11 mouse cellular contexts compared by ENCODE assay signal in the genomic region with DNA sequence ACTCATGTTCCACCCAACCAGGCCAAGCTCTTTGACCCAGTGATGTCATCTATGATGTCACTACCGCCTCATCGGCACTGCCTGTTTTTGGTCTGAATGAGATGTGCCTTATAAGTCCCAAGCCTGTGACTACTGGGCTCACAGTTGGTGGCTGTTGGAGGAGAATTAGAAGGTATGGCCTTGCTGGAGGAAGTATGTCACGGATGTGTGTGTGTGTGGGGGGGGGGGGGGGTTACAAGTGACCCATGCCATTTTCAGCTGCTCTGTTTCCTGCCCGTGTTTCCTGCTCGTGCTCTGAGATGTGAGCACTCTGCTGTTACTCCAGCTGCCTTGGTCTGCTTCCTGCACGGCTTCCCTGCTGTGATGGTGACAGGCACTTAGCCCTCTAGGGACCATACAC. TPM values are rescaled to one million over a fixed set of nuclear protein-coding genes. Genes with fewer than 3 reads are reported as not detected.
DNase-seq lines count a peak whose midpoint lies in the region; ATAC-seq and TF ChIP-seq lines count a peak whose summit lies in the region.
"Had no signal": no experiment of that assay in that cellular context is flagged by ENCODE, and none has a peak within 500 bp of the region (broad histone marks: within the 10 kb centered on the region; RNA-seq: fewer than 3 reads in every experiment).

No protein-coding gene starts in this region.

- 60% methylated on average over 6 of the region's 6 CpGs for WGBS in heart, embryonic 13.5 days
- WGBS in liver, embryonic 12.5 days (ENCODE audit: insufficient replicate concordance) = 39% methylated on average over 6 of the region's 6 CpGs
- WGBS in spleen, adult 2 months = 6% methylated on average over 6 of the region's 6 CpGs
- WGBS in midbrain, embryonic 13.5 days = 92% methylated on average over 6 of the region's 6 CpGs

- no peak for TF ChIP-seq CTCF in spleen, adult 2 months (IDR thresholded peaks at IDR 0.05; ENCODE audit: extremely low read depth, insufficient read depth, insufficient read length, insufficient replicate concordance)

- H3K27me3 ChIP-seq in heart, embryonic 13.5 days (replicated peaks) = no peaks in the 10 kb centered on the region
- H3K27me3 ChIP-seq in liver, embryonic 12.5 days (replicated peaks) = no peaks in the 10 kb centered on the region
- no peaks in the 10 kb centered on the region for H3K27me3 ChIP-seq in spleen, adult 2 months (ENCODE audit: control insufficient read depth, insufficient read depth, low read length)
- H3K27me3 ChIP-seq in midbrain, embryonic 13.5 days = no peaks in the 10 kb centered on the region
- H3K27me3 ChIP-seq: forebrain, embryonic 13.5 days had no signal

- no peaks in the 10 kb centered on the region for H3K36me3 ChIP-seq in heart, embryonic 13.5 days
- no peaks in the 10 kb centered on the region for H3K36me3 ChIP-seq in liver, embryonic 12.5 days
- no peaks in the 10 kb centered on the region for H3K36me3 ChIP-seq in spleen, adult 2 months (ENCODE audit: control insufficient read depth, insufficient read depth, low read length)
- H3K36me3 ChIP-seq in midbrain, embryonic 13.5 days = no peaks in the 10 kb centered on the region

- no peak; the same call in 1 of the 2 replicates for TF ChIP-seq POLR2A in spleen, adult 2 months (IDR thresholded peaks at IDR 0.05; ENCODE audit: low read depth, low read length)

- H3K27ac ChIP-seq in heart, embryonic 13.5 days (replicated peaks) = peak overlapping the region; percentile 22; the same call in 1 of the 2 replicates
- H3K27ac ChIP-seq in liver, embryonic 12.5 days = no peak overlapping the region; the same call in 1 of the 2 replicates
- H3K27ac ChIP-seq in spleen, adult 2 months (ENCODE audit: insufficient read depth, low read length) = peak overlapping the region; percentile 81
- H3K27ac ChIP-seq in midbrain, embryonic 13.5 days = no peak overlapping the region
- H3K27ac ChIP-seq: forebrain, embryonic 13.5 days had no signal

- no peak for ATAC-seq in heart, embryonic 13.5 days (ENCODE audit: extremely low read depth, insufficient number of reproducible peaks, low FRiP score, low TSS enrichment)
- ATAC-seq in activated CD4-positive, CD25-positive, alpha-beta regulatory T cell, adult 4 months = peak; percentile 75
- ATAC-seq in liver, embryonic 12.5 days = peak; percentile 50
- ATAC-seq in midbrain, embryonic 13.5 days = no peak
- ATAC-seq: forebrain, embryonic 13.5 days had no signal

- no peak overlapping the region for H3K4me2 ChIP-seq in heart, embryonic 13.5 days
- 0 out of 2 replicates have a peak overlapping the region, but pooled peaks have one; percentile 20 for H3K4me2 ChIP-seq in liver, embryonic 12.5 days
- no peak overlapping the region for H3K4me2 ChIP-seq in midbrain, embryonic 13.5 days (replicated peaks)
- H3K4me2 ChIP-seq: forebrain, embryonic 13.5 days had no signal

- DNase-seq in heart, adult 8-10 months (ENCODE audit: low spot score) = no peak
- peak; percentile 59 to 88 for DNase-seq in spleen, adult 2 months (ENCODE audit: low read depth in 1 of 2, low spot score in 2 of 2)
- no peak for DNase-seq in cerebellum, postnatal 10 days
- DNase-seq in urinary bladder, postnatal 10 days (ENCODE audit: low spot score) = no peak
- DNase-seq: cerebellum, adult 11-12 months had no signal

- no peak overlapping the region for H3K9ac ChIP-seq in heart, embryonic 13.5 days
- H3K9ac ChIP-seq in liver, embryonic 12.5 days = no peak overlapping the region
- H3K9ac ChIP-seq in midbrain, embryonic 13.5 days (replicated peaks) = no peak overlapping the region
- H3K9ac ChIP-seq: forebrain, embryonic 13.5 days had no signal

- peaks cover 32% of the 10 kb centered on the region for H3K4me1 ChIP-seq in heart, embryonic 13.5 days
- H3K4me1 ChIP-seq in liver, embryonic 12.5 days = 0 out of 2 replicates have a peak, but pooled peaks cover 9% of the 10 kb centered on the region
- peaks cover 13% of the 10 kb centered on the region; the same call in 1 of the 2 replicates for H3K4me1 ChIP-seq in spleen, adult 2 months (ENCODE audit: control insufficient read depth, insufficient read depth, insufficient read length)
- H3K4me1 ChIP-seq in midbrain, embryonic 13.5 days (replicated peaks) = 0 out of 2 replicates have a peak, but pooled peaks cover 4% of the 10 kb centered on the region

- H3K9me3 ChIP-seq in heart, embryonic 13.5 days = 0 out of 2 replicates have a peak, but pooled peaks cover 4% of the 10 kb centered on the region
- H3K9me3 ChIP-seq in liver, embryonic 12.5 days (replicated peaks) = no peaks in the 10 kb centered on the region
- no peaks in the 10 kb centered on the region for H3K9me3 ChIP-seq in midbrain, embryonic 13.5 days
- H3K9me3 ChIP-seq: forebrain, embryonic 13.5 days had no signal

- H3K4me3 ChIP-seq in heart, embryonic 13.5 days = no peak overlapping the region
- H3K4me3 ChIP-seq in liver, embryonic 12.5 days = no peak overlapping the region
- H3K4me3 ChIP-seq in spleen, adult 2 months (ENCODE audit: extremely low read depth, insufficient read depth, insufficient read length) = peak overlapping the region; percentile 38; the same call in 1 of the 2 replicates
- no peak overlapping the region for H3K4me3 ChIP-seq in midbrain, embryonic 13.5 days (replicated peaks)
- H3K4me3 ChIP-seq: forebrain, embryonic 13.5 days had no signal

RNA-seq across cellular contexts. Expression of a gene that starts 56.8 kb away (rescaled TPM):
- polyA plus RNA-seq in heart, embryonic 13.5 days (2015; fragmentation: Nextera tagmentation; extraction: Ambion mirVana) = 400 and 416 TPM in 2 replicates
- total RNA-seq in heart, adult 8-10 months (2022) = 10 to 100 TPM; 30.4 to 35.4 (median 33.8) TPM
- 1 to 10 TPM; 2.5 to 4.1 TPM for polyA plus RNA-seq in activated CD4-positive, CD25-positive, alpha-beta regulatory T cell, adult 4 months (2017; shearing (Covaris generic))
- 138 and 143 TPM in 2 replicates for polyA plus RNA-seq in liver, embryonic 12.5 days (2016; fragmentation: Nextera tagmentation; extraction: Ambion mirVana)
- polyA plus RNA-seq in spleen, adult 2 months (2012; rRNA removed) = 55.7 and 92.3 TPM in 2 replicates
- polyA plus RNA-seq in midbrain, embryonic 13.5 days (2015; fragmentation: Nextera tagmentation; extraction: Ambion mirVana) = 703 and 728 TPM in 2 replicates
- total RNA-seq: MEL had no signal

Comparison
In these comparisons a context has a peak if more than half of its experiments do, and no peak if none do; other contexts are left out.
1. ATAC-seq: peak in activated CD4-positive, CD25-positive, alpha-beta regulatory T cell, adult 4 months (single experiment) and liver, embryonic 12.5 days (single experiment); none in heart, embryonic 13.5 days (single experiment) and midbrain, embryonic 13.5 days (single experiment).
2. H3K27ac ChIP-seq: peak in heart, embryonic 13.5 days (single experiment) and spleen, adult 2 months (single experiment); none in liver, embryonic 12.5 days (single experiment) and midbrain, embryonic 13.5 days (single experiment).
3. DNase-seq: peak in spleen, adult 2 months (2 of 2); none in heart, adult 8-10 months (single experiment), cerebellum, postnatal 10 days (0 of 2) and urinary bladder, postnatal 10 days (single experiment).
4. RNA of a gene that starts 56.8 kb away (polyA plus RNA-seq): 703 to 728 TPM in midbrain, embryonic 13.5 days, 400 to 416 TPM in heart, embryonic 13.5 days, 138 to 143 TPM in liver, embryonic 12.5 days and 55.7 to 92.3 TPM in spleen, adult 2 months; 2.5 to 4.1 TPM in activated CD4-positive, CD25-positive, alpha-beta regulatory T cell, adult 4 months; every median in the first group is over 10 times any median in the second.